Mouse (Mus musculus) spleen, adult 2 months (tissue): Measurements from ENCODE around the gene Ptprn2.

Source experiments
- CTCF ChIP-seq: fragments of 200-500 bp; IDR thresholded peaks from 2 replicates; pipeline ENCODE4 v1.5.1; 2011; ENCODE audit warnings: mild to moderate bottlenecking, inconsistent platforms; ENCODE audit not compliant: insufficient read depth, insufficient read length, insufficient replicate concordance; ENCODE audit errors: extremely low read depth
- POLR2A ChIP-seq: fragments of 200-500 bp; IDR thresholded peaks from 2 replicates; pipeline ENCODE4 v1.6.1; 2011; ENCODE audit warnings: low read depth, low read length, inconsistent platforms

DNA sequence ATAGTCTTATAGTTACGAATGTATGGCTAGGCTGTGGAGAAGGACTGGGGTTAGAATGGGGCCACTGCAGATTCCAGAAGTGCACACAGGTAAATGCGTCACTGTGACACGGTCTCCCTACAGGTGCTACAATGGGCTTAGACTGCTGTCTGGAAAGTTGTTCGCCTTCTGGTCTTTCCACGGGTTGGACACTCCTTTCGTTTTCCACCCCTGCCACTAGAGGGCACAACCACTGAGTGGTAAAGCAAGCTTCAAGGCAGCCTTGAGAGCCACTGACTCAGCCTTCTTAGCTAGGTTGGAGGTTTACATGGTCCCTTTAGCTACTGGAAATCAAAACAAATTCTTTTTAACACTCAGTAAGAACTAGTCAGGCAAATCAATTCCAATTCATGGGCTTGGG is 492.7 kb downstream of the Ptprn2 start:
- TF ChIP-seq POLR2A, result no peak
- no peak for TF ChIP-seq CTCF
